Mouse (Mus musculus): ENCODE measurements at regions not wholly inside any gene's neighbourhood (a gene's known extent, or its start where the extent isn't known, plus 50 kb on each side); places are given as distances from the start of the nearest gene placed in this dataset.

DNA sequence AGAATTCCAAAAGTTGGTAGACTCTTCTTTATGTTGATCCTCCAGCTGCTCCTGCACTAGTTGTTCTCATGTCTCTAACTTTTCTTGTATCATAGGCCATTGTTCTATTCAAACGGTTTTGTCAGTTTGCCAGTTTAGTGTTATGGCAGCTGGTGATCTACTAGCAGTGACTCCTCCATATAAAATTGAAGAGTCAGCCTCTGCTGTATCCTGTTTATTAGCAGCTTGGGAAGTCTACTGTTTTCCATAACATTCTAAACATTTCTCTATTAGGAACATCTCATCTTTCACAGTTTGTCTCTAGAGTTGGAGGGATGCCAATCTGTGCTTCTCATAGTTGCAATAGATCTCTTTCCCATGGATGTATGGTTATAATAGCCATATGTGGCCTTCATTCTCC is 58.6 kb downstream of the Drd1 start:
- Histone ChIP-seq H3K4me2 (ENCODE audit: low read length) (no peak overlapping the region), H3K4me3 (ENCODE audit: low read depth, low read length) (no peak overlapping the region), H3K27ac (ENCODE audit: low read depth) (no peak overlapping the region), H3K36me3 (ENCODE audit: control insufficient read depth, insufficient read depth, low read length) (no peaks in the 10 kb centered on the region), H3K4me1 (replicated peaks; ENCODE audit: control insufficient read depth, insufficient read depth, low read length) (peaks cover 3% of the 10 kb centered on the region; the same call in 1 of the 2 replicates), H3K9me3 (ENCODE audit: control insufficient read depth, low read length) (no peaks in the 10 kb centered on the region), H3K27me3 (replicated peaks; ENCODE audit: control insufficient read depth, insufficient read depth, low read length) (no peaks in the 10 kb centered on the region), H3K9ac (ENCODE audit: low read length) (no peak overlapping the region)
- DNase-seq (ENCODE audit: low spot score) (no peak), ATAC-seq (replicated peaks; ENCODE audit: low FRiP score, low TSS enrichment, low read depth) (no peak)
- 58% methylated on average over 1 of the region's 1 CpGs for WGBS

DNA sequence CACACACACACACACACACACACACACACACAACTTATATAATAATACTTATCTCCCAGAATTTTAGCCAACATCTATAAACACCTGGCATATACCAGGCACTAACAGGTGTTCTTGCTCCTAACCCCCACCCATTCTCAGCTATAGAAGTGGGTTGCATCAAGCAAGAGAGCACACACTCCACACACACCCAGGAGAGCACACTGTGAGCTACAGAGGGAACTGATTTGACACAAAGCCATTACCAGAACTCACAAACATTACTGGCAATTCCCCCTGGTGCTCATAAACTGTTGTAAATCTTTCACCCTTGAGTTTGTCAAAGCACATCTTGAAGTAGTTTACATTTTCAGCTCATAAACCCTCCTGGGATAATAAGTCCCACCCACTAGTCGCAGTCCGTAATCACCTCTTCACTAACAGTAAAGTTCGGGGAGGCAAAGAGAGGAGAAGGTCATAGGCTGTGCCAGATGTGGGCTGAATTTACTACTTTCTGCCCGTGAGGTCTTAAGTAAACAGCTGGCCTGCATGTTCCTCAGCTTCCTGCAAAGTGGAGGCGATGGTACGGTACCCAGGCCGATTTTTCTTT is 62.5 kb downstream of the Drd1 start:
- DNase-seq (ENCODE audit: low spot score): no peak
- no peak overlapping the region for H3K4me3 ChIP-seq (ENCODE audit: low read depth, low read length)
- no peak overlapping the region for H3K9ac ChIP-seq (ENCODE audit: low read length)
- H3K9me3 ChIP-seq (ENCODE audit: control insufficient read depth, low read length): no peaks in the 10 kb centered on the region
- WGBS: 17% methylated on average over 7 of the region's 7 CpGs
- ATAC-seq (replicated peaks; ENCODE audit: low FRiP score, low TSS enrichment, low read depth): no peak
- no peaks in the 10 kb centered on the region for H3K27me3 ChIP-seq (replicated peaks; ENCODE audit: control insufficient read depth, insufficient read depth, low read length)
- no peak overlapping the region for H3K27ac ChIP-seq (ENCODE audit: low read depth)
- no peaks in the 10 kb centered on the region for H3K36me3 ChIP-seq (ENCODE audit: control insufficient read depth, insufficient read depth, low read length)
- H3K4me1 ChIP-seq (replicated peaks; ENCODE audit: control insufficient read depth, insufficient read depth, low read length): peaks cover 3% of the 10 kb centered on the region; the same call in 1 of the 2 replicates
- no peak overlapping the region for H3K4me2 ChIP-seq (ENCODE audit: low read length)

DNA sequence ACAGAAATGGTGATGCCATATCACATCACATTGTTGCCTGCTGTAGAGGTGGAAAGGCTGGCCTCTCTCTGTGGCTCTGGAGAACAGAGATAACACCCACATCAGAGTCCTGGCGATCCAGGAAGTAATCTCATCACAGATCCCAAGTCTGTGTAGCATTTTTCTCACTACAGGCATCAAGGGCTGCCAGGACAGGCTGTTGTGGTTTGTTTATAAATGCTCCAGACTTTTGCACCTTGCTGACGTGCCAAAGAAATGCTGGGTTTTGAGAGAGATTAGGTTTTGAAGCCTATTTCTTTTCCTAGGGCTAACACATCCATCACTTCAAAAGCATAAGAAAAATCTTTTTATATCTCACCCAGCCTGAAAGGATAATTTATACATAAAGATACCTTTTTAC is 76.3 kb downstream of the Drd1 start:
- 33% methylated on average over 2 of the region's 2 CpGs for WGBS
- Histone ChIP-seq H3K4me3 (ENCODE audit: low read depth, low read length) (no peak overlapping the region), H3K36me3 (ENCODE audit: control insufficient read depth, insufficient read depth, low read length) (no peaks in the 10 kb centered on the region), H3K27me3 (replicated peaks; ENCODE audit: control insufficient read depth, insufficient read depth, low read length) (no peaks in the 10 kb centered on the region), H3K9ac (ENCODE audit: low read length) (no peak overlapping the region), H3K9me3 (ENCODE audit: control insufficient read depth, low read length) (no peaks in the 10 kb centered on the region), H3K27ac (ENCODE audit: low read depth) (no peak overlapping the region), H3K4me2 (ENCODE audit: low read length) (no peak overlapping the region), H3K4me1 (replicated peaks; ENCODE audit: control insufficient read depth, insufficient read depth, low read length) (no peaks in the 10 kb centered on the region)
- no peak for ATAC-seq (replicated peaks; ENCODE audit: low FRiP score, low TSS enrichment, low read depth)
- no peak for DNase-seq (ENCODE audit: low spot score)

DNA sequence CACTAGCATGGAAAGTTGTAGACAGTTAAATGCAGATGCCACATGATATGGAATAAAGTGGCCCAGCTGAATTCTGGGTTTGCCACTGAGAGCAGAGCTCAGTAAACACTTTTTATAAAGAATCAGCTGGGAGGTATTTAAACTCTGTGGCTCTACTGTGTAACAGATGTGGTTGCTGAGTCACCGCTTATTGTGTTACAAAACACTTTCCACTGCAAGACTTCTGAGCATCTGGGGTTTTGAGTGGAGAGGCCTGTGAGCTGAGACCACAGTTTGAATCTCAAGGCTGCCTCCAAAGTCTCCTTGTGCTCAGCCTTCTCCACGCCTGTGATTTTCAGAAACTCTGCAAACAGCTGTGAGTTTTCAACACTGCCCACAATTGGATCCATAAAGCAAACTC is 86.1 kb downstream of the Drd1 start:
- Histone ChIP-seq H3K27me3 (replicated peaks; ENCODE audit: control insufficient read depth, insufficient read depth, low read length) (no peaks in the 10 kb centered on the region), H3K4me2 (ENCODE audit: low read length) (no peak overlapping the region), H3K36me3 (ENCODE audit: control insufficient read depth, insufficient read depth, low read length) (no peaks in the 10 kb centered on the region), H3K9ac (ENCODE audit: low read length) (no peak overlapping the region), H3K4me3 (ENCODE audit: low read depth, low read length) (no peak overlapping the region), H3K27ac (ENCODE audit: low read depth) (no peak overlapping the region), H3K9me3 (ENCODE audit: control insufficient read depth, low read length) (peaks cover 6% of the 10 kb centered on the region; the same call in 1 of the 2 replicates), H3K4me1 (replicated peaks; ENCODE audit: control insufficient read depth, insufficient read depth, low read length) (no peaks in the 10 kb centered on the region)
- ATAC-seq (replicated peaks; ENCODE audit: low FRiP score, low TSS enrichment, low read depth) (no peak), DNase-seq (ENCODE audit: low spot score) (no peak)
- 86% methylated on average over 2 of the region's 2 CpGs for WGBS

GRCm38 (mm10) chr13:53956167-53956566 is 99.3 kb downstream of the Drd1 start:
- Histone ChIP-seq H3K4me1 (replicated peaks; ENCODE audit: control insufficient read depth, insufficient read depth, low read length) (no peaks in the 10 kb centered on the region), H3K4me3 (ENCODE audit: low read depth, low read length) (no peak overlapping the region), H3K36me3 (ENCODE audit: control insufficient read depth, insufficient read depth, low read length) (no peaks in the 10 kb centered on the region), H3K27ac (ENCODE audit: low read depth) (no peak overlapping the region), H3K27me3 (replicated peaks; ENCODE audit: control insufficient read depth, insufficient read depth, low read length) (no peaks in the 10 kb centered on the region), H3K9me3 (ENCODE audit: control insufficient read depth, low read length) (0 out of 2 replicates have a peak, but pooled peaks cover 3% of the 10 kb centered on the region), H3K9ac (ENCODE audit: low read length) (no peak overlapping the region), H3K4me2 (ENCODE audit: low read length) (no peak overlapping the region)
- no peak for ATAC-seq (replicated peaks; ENCODE audit: low FRiP score, low TSS enrichment, low read depth)
- no peak for DNase-seq (ENCODE audit: low spot score)
- WGBS: 84% methylated on average over 15 of the region's 15 CpGs

GRCm38 (mm10) chr13:53948056-53948455 is 107.4 kb downstream of the Drd1 start:
- no peak for ATAC-seq (replicated peaks; ENCODE audit: low FRiP score, low TSS enrichment, low read depth)

DNA sequence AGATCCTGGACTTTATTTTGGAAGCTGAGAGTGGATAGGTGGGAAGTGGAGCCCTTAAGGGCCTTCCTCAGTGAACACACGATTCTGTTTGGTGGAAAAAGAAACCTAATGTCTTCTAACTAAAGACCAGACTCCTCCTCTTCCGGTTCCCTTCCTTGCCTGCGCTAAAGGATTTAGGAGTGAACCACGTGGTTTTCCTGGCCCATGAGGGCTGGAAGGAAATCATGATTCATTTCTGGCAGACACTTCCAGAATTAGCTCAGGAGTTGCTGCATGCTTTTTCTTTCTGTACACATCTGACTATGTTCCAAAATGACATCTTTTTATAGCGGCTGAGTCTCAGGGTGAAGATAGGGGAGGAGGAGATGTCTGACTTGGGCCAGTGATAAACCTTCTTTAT is 109.8 kb downstream of the Drd1 start:
- no peaks in the 10 kb centered on the region for H3K36me3 ChIP-seq (ENCODE audit: control insufficient read depth, insufficient read depth, low read length)
- DNase-seq (ENCODE audit: low spot score): no peak
- H3K27ac ChIP-seq (ENCODE audit: low read depth): no peak overlapping the region
- H3K4me2 ChIP-seq (ENCODE audit: low read length): no peak overlapping the region
- H3K27me3 ChIP-seq (replicated peaks; ENCODE audit: control insufficient read depth, insufficient read depth, low read length): no peaks in the 10 kb centered on the region
- WGBS: 74% methylated on average over 5 of the region's 5 CpGs
- no peak overlapping the region for H3K9ac ChIP-seq (ENCODE audit: low read length)
- H3K9me3 ChIP-seq (ENCODE audit: control insufficient read depth, low read length): no peaks in the 10 kb centered on the region
- H3K4me1 ChIP-seq (replicated peaks; ENCODE audit: control insufficient read depth, insufficient read depth, low read length): no peaks in the 10 kb centered on the region
- no peak for ATAC-seq (replicated peaks; ENCODE audit: low FRiP score, low TSS enrichment, low read depth)
- no peak overlapping the region for H3K4me3 ChIP-seq (ENCODE audit: low read depth, low read length)

More at GRCm38 (mm10) chr13:53948056-53948455, 107.4 kb downstream of the Drd1 start:
- Histone ChIP-seq H3K27me3 (replicated peaks; ENCODE audit: control insufficient read depth, insufficient read depth, low read length) (no peaks in the 10 kb centered on the region), H3K9me3 (ENCODE audit: control insufficient read depth, low read length) (0 out of 2 replicates have a peak, but pooled peaks cover 3% of the 10 kb centered on the region), H3K27ac (ENCODE audit: low read depth) (no peak overlapping the region), H3K36me3 (ENCODE audit: control insufficient read depth, insufficient read depth, low read length) (no peaks in the 10 kb centered on the region), H3K4me3 (ENCODE audit: low read depth, low read length) (no peak overlapping the region), H3K4me2 (ENCODE audit: low read length) (no peak overlapping the region), H3K4me1 (replicated peaks; ENCODE audit: control insufficient read depth, insufficient read depth, low read length) (no peaks in the 10 kb centered on the region), H3K9ac (ENCODE audit: low read length) (no peak overlapping the region)
- 2% methylated on average over 4 of the region's 4 CpGs for WGBS
- peak; percentile 69 for DNase-seq (ENCODE audit: low spot score)

DNA sequence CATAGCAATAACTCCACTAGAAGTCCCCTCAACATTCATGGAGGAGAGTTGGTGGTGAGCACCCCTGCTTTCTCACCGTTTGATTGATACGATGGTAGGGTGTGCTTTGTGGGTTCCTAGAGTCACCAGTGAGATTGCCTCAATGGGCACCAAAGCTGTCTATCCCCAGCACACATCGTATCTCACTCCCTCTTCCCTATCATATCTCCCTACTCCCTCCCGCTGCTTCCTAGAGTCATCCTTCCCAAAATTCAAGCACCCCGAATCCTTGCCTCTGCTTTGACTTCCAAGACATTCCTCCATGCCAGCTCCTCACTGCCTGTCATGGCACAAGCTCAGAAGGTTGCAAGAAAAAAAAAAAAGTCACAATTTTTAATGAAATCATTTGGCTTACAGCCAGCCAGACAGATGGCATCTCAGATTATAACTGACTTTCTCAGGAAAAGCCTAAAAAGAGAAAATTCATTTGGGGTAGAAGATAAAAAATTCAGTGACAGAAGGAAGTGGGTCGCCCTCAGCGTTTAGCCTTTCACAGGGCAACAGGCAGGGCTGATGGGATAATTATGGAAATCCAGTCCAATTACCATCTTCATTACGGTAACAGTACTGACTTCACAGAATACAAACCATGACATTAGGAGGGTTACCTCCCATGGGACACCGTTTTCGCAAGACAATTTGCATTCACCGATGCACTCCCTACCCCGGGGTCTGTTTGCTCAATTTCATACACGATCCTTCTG is 114.3 kb downstream of the Drd1 start:
- DNase-seq (ENCODE audit: low spot score): no peak
- H3K27me3 ChIP-seq (replicated peaks; ENCODE audit: control insufficient read depth, insufficient read depth, low read length): no peaks in the 10 kb centered on the region
- no peak overlapping the region for H3K4me2 ChIP-seq (ENCODE audit: low read length)
- H3K9me3 ChIP-seq (ENCODE audit: control insufficient read depth, low read length): no peaks in the 10 kb centered on the region
- no peak for ATAC-seq (replicated peaks; ENCODE audit: low FRiP score, low TSS enrichment, low read depth)
- H3K27ac ChIP-seq (ENCODE audit: low read depth): no peak overlapping the region
- no peaks in the 10 kb centered on the region for H3K4me1 ChIP-seq (replicated peaks; ENCODE audit: control insufficient read depth, insufficient read depth, low read length)
- no peak overlapping the region for H3K4me3 ChIP-seq (ENCODE audit: low read depth, low read length)
- WGBS: 89% methylated on average over 13 of the region's 13 CpGs
- no peak overlapping the region for H3K9ac ChIP-seq (ENCODE audit: low read length)
- no peaks in the 10 kb centered on the region for H3K36me3 ChIP-seq (ENCODE audit: control insufficient read depth, insufficient read depth, low read length)
